Mouse (Mus musculus) hindbrain, embryonic 10.5 days (tissue): Measurements from ENCODE around the gene Cnpy3. TPM values are rescaled to one million over a fixed set of nuclear protein-coding genes. Genes with fewer than 3 reads are reported as not detected.

ENCODE experiments used
- polyA plus RNA-seq: library from polyadenylated mRNA; unstranded; fragments of >200 nt; fragmentation: Nextera tagmentation; extraction: Ambion mirVana; gene quantifications from 2 replicates; pipeline ENCODE4 v1.2.1, GENCODE M21; 2016

Gene Cnpy3
- polyA plus RNA-seq, 1 experiment from 2014 or later, result 65.8 TPM

Other genes starting within 250 kb of the Cnpy3 start
- 4.5 and 7.6 TPM in 2 replicates for gene Cul9, start 205.8 kb downstream of the Cnpy3 start, polyA plus RNA-seq
- gene Srf, start 196.0 kb downstream of the Cnpy3 start, polyA plus RNA-seq, result 5.9 and 7.8 TPM in 2 replicates
- 67.2 and 76.8 TPM in 2 replicates for gene Ptk7, start 122.7 kb downstream of the Cnpy3 start, polyA plus RNA-seq
- 35.3 and 38.1 TPM in 2 replicates for gene Klc4, start 106.2 kb downstream of the Cnpy3 start, polyA plus RNA-seq
- gene Mrpl2, start 106.0 kb downstream of the Cnpy3 start, polyA plus RNA-seq, result 115 and 119 TPM in 2 replicates
- gene Cul7, start 101.9 kb downstream of the Cnpy3 start, polyA plus RNA-seq, result 40.7 and 45.5 TPM in 2 replicates
- 65.7 and 67.5 TPM in 2 replicates for gene Rrp36, start 77.9 kb downstream of the Cnpy3 start, polyA plus RNA-seq
- gene Mea1, start 73.4 kb downstream of the Cnpy3 start, polyA plus RNA-seq, result 178 and 214 TPM in 2 replicates
- gene Klhdc3, start 71.3 kb downstream of the Cnpy3 start, polyA plus RNA-seq, result 128 and 146 TPM in 2 replicates
- gene Ppp2r5d, start 47.1 kb downstream of the Cnpy3 start, polyA plus RNA-seq, result 137 and 148 TPM in 2 replicates
- 24.4 and 25.7 TPM in 2 replicates for gene Pex6, start 40.8 kb downstream of the Cnpy3 start, polyA plus RNA-seq
- gene Gnmt, start 23.0 kb downstream of the Cnpy3 start, polyA plus RNA-seq, result 0.18 and 0.36 TPM in 2 replicates
- 0.43 and 0.62 TPM in 2 replicates for gene Ptcra, start 11.5 kb upstream of the Cnpy3 start, polyA plus RNA-seq
- gene 2310039H08Rik, start 20.4 kb upstream of the Cnpy3 start, polyA plus RNA-seq, result 57.3 and 59.3 TPM in 2 replicates
- 164 and 209 TPM in 2 replicates for gene Rpl7l1, start 30.5 kb upstream of the Cnpy3 start, polyA plus RNA-seq
- 3.8 and 4.2 TPM in 2 replicates for gene Bicral, start 106.3 kb upstream of the Cnpy3 start, polyA plus RNA-seq
- gene Tbcc, start 138.5 kb upstream of the Cnpy3 start, polyA plus RNA-seq, result 55.1 and 80.2 TPM in 2 replicates
- gene Prph2, start 158.2 kb upstream of the Cnpy3 start, polyA plus RNA-seq, result not detected in 2 replicates